Comparison of ENCODE assay signal across 8 mouse cellular contexts in genomic region chrX:48424583-48424982, GRCm38 (mm10). TPM values are rescaled to one million over a fixed set of nuclear protein-coding genes. Genes with fewer than 3 reads are reported as not detected.
A peak's percentile ranks its signal among the peaks of the same experiment; 100 is the strongest.
DNase-seq lines count a peak whose midpoint lies in the region; ATAC-seq and TF ChIP-seq lines count a peak whose summit lies in the region.

No protein-coding gene starts in this region.

- peak; percentile 76 for ATAC-seq in G1E (ENCODE audit: extremely low read depth, insufficient number of reproducible peaks, low FRiP score, poor library complexity, severe bottlenecking)
- ATAC-seq in common myeloid progenitor, adult 5-6 weeks (replicated peaks; ENCODE audit: low read depth, poor library complexity, severe bottlenecking): peak; percentile 78

- H3K36me3 ChIP-seq in G1E (replicated peaks) (peaks cover 50% of the 10 kb centered on the region), macrophage (ENCODE audit: inconsistent target) (no peaks in the 10 kb centered on the region)

- DNase-seq in G1E (ENCODE audit: low spot score): peak; percentile 51
- peak; percentile 38 for DNase-seq in kidney, adult 9 months
- peak; percentile 68 to 84 for DNase-seq in thymus, postnatal 36 days
- no peak for DNase-seq in urinary bladder, postnatal 25 days (ENCODE audit: low spot score)
- no peak for DNase-seq in cerebellum, adult 8-10 months
- DNase-seq in left cerebral cortex, postnatal 25 days (ENCODE audit: low spot score in 2 of 2): no peak

- peak overlapping the region; percentile 61; the same call in 1 of the 2 replicates for H3K4me3 ChIP-seq in G1E (ENCODE audit: low read depth, low read length)
- peak overlapping the region; percentile 18; the same call in 1 of the 2 replicates for H3K4me3 ChIP-seq in macrophage (ENCODE audit: inconsistent target)

- 0% methylated on average over 2 of the region's 3 CpGs for WGBS in macrophage (ENCODE audit: missing documents)

- no peaks in the 10 kb centered on the region for H3K9me3 ChIP-seq in G1E (replicated peaks)

- no peaks in the 10 kb centered on the region for H3K27me3 ChIP-seq in G1E (ENCODE audit: insufficient read depth, low read length)

- TF ChIP-seq CTCF in G1E (IDR thresholded peaks at IDR 0.05; ENCODE audit: low read depth, low read length): no peak

- peaks cover 58% of the 10 kb centered on the region for H3K4me1 ChIP-seq in G1E (ENCODE audit: insufficient read depth, low read depth, low read length)

- intact Hi-C loops in left cerebral cortex, postnatal 25 days (cut with DNase I): loop anchor here (5.0 kb wide), 2 partner anchors 38 to 108 kb away; partner anchors contain the start of gene Elf4

- H3K79me2 ChIP-seq in macrophage (ENCODE audit: inconsistent target): peaks cover 75% of the 10 kb centered on the region

- peak overlapping the region; percentile 82 for H3K27ac ChIP-seq in macrophage

RNA-seq across cellular contexts. Expression of gene Elf4, which starts 38.3 kb away (rescaled TPM):
- total RNA-seq in G1E (2014; fragmentation: Nextera tagmentation) (87.3 and 92.6 TPM in 2 replicates), G1E (2017) (12.4 and 13.4 TPM in 2 replicates)
- polyA plus RNA-seq in G1E (2012) (19.9 and 26.5 TPM in 2 replicates), macrophage (2018) (29.9 to 41.0 TPM (median 37.3 TPM) in 3 replicates)
- 24.6 and 29.9 TPM in 2 replicates for total RNA-seq in common myeloid progenitor, adult 5-6 weeks (2017)
- 10 to 100 TPM; 31.7 to 79.8 (median 65.5) TPM for total RNA-seq in macrophage (2018; cell fraction: chromatin; rRNA removed)
- 10 to 100 TPM; 37.6 to 92.1 (median 58.9) TPM for total RNA-seq in macrophage (2018; cell fraction: cytosol; rRNA removed)
- 100 to 1,000 TPM in 3 of 26 experiments, 10 to 100 TPM in 23; 38.6 to 108 (median 69.6) TPM for total RNA-seq in macrophage (2018; cell fraction: nucleus; rRNA removed)
- under 1 TPM; 0.69 to 0.71 TPM for total RNA-seq in left cerebral cortex, postnatal 25 days (2021)

Comparison
In these comparisons a context has a peak if more than half of its experiments do, and no peak if none do; other contexts are left out.
1. DNase-seq: peak in G1E (single experiment), kidney, adult 9 months (single experiment) and thymus, postnatal 36 days (2 of 2); none in urinary bladder, postnatal 25 days (single experiment), cerebellum, adult 8-10 months (single experiment) and left cerebral cortex, postnatal 25 days (0 of 2).
2. RNA of gene Elf4, which starts 38.3 kb away (total RNA-seq): 12.4 to 92.6 TPM in G1E and 24.6 to 29.9 TPM in common myeloid progenitor, adult 5-6 weeks; 0.69 to 0.71 TPM in left cerebral cortex, postnatal 25 days; every median in the first group is over 4 times any median in the second.